Mouse (Mus musculus): ENCODE data around the gene P2ry10b. TPM values are rescaled to one million over a fixed set of nuclear protein-coding genes. Genes with fewer than 3 reads are reported as not detected.
A peak's percentile ranks its signal among the peaks of the same experiment; 100 is the strongest.

Gene P2ry10b
- total RNA-seq (2017), result 27.5 and 29.9 TPM in 2 replicates

DNA sequence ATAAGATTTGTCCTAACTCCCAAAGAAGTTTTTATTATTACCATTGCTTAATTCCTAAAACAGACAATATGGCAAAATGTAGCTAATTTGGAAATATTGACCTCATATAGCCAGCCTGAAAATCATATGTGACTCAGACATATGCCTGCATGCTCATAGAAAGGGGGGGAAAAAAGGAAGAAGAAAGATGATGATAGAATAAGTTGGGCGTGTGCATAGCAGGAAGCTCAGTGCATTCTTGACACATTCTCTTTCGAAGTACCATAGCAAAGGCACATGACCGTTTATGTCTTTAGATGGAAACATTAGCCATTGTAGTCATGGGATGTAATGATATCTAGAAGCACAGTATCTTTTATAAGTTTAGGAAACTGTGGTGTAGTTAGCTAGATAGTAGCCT, at the start of gene P2ry10b:
Gene P2ry10b, plus strand, starts transcription at position 247 of the 400 bp plus-strand sequence.
- ATAC-seq (ENCODE audit: extremely low read depth, insufficient number of reproducible peaks, low FRiP score, poor library complexity, severe bottlenecking), result no peak

DNA sequence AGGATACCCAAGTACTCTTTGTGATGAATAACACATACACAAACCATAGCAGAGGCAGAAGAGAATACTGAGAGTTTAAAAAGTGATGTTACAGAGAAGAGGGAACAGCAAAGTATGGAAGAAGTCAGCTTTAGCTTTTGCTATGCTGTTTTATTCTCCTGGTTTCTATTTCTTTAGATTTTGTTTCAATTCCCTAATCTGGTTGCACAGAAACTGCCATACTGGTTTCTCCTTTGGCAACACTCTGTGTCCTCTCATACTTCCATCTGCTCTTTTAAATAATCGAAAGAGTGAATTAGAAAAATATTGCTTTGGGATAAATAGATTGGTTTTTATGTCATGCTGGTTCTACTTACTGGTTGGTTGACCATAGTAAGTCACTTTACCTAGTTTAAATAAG, 32.4 kb upstream of the P2ry10b start:
- ATAC-seq (ENCODE audit: extremely low read depth, insufficient number of reproducible peaks, low FRiP score, poor library complexity, severe bottlenecking), result no peak

DNA sequence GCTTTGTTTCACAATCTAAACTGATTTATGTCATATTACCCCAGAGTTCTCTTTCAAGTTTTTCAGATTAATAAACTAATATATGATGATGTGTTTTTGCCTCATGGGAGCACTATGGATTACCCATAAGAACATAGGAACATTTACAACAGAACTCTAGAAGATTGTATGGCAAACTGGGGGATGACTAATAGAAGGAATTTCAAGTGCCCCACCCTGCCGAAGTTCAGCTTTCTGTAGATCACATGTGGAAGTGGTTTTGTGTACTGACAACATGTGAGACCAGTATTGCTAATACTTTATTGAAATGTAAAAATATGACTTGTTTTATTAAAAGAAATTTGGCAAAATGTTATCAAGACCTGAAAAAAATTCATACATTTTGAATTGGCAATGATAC, 31.7 kb upstream of the P2ry10b start:
- ATAC-seq (ENCODE audit: extremely low read depth, insufficient number of reproducible peaks, low FRiP score, poor library complexity, severe bottlenecking), result no peak

DNA sequence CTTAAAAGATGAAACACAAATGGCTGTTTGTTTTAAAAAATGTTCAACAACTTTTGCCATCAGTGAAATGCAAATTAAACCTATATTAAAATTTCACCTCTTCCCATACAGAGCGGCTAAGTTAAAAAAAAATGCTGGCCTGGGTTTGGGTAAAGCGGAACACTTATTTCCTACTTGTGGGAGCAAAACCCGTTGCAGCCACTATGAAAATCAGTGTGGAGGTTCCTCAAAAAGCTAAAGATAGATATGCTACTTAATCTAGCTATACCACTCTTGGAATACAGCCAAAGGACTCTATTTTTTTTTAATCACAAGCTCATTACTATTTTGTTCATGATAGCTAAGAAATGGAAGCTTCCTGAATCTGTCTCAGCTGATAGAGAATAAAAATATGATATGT, 5.5 kb upstream of the P2ry10b start:
- ATAC-seq (ENCODE audit: extremely low read depth, insufficient number of reproducible peaks, low FRiP score, poor library complexity, severe bottlenecking), result no peak

DNA sequence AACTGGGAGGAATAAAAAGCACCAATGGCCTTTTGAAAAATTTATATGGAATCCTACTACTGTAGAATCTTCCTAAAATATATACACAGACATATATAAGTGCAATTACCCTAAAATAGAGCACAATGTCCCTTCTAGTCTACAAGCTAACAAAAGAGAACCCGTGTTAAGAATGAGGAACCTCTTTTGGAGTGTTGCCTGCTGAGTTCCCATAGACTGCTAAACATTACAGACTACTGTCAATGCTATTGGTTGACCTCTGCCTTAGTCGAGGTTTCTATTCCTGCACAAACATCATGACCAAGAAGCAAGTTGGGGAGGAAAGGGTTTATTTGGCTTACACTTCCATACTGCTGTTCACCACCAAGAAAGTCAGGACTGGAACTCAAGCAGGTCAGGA, 4.8 kb upstream of the P2ry10b start:
- ATAC-seq (ENCODE audit: extremely low read depth, insufficient number of reproducible peaks, low FRiP score, poor library complexity, severe bottlenecking), result no peak

DNA sequence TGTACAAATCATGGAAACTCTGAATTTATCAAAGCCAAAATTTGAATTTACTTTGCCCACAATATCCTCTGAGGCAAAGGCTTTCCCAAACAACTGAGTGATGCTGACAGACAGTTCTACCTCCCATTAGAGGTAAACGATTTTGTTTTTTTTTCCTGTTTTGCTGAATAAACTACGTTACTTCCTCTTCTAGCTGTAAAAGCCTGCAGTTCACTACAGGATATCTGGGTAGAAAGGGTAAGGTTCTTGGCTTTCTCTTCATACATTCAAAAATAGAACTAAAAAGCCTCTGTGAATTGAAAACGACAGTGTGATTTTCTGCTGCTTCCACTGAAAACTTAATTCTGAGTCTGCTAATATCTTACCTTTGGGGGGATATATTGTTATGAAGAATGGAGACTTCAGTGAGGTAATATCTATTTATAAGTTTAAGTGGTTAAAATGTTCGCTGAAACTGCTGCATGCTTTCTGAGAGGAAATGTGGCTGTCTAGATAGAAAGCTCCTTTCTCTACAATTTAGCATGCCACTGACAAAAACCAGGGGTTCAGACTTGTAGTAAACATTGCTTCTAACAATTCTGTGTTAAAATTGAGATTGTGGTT, 765 bp downstream of the P2ry10b start:
- no peak for ATAC-seq (ENCODE audit: extremely low read depth, insufficient number of reproducible peaks, low FRiP score, poor library complexity, severe bottlenecking)

DNA sequence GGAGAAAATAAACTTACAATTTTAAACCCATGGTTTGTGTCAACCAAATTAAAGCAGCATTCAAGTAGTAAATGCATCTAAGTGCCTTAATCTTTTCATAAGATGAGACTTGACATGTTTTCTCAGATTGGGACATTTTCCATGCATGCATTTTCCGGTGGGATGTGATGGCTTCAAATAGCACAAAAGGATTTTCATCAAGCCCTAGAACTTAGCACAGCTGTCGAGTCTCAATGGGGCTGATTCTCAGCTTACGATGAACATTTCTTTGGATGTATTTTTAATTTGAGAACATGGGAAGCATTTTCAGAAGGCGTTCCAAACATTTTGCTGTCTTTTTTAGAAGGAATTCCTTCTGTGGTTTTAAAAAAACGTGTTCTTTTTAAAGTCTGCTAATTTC, 1.3 kb downstream of the P2ry10b start:
- ATAC-seq (ENCODE audit: extremely low read depth, insufficient number of reproducible peaks, low FRiP score, poor library complexity, severe bottlenecking), result no peak

DNA sequence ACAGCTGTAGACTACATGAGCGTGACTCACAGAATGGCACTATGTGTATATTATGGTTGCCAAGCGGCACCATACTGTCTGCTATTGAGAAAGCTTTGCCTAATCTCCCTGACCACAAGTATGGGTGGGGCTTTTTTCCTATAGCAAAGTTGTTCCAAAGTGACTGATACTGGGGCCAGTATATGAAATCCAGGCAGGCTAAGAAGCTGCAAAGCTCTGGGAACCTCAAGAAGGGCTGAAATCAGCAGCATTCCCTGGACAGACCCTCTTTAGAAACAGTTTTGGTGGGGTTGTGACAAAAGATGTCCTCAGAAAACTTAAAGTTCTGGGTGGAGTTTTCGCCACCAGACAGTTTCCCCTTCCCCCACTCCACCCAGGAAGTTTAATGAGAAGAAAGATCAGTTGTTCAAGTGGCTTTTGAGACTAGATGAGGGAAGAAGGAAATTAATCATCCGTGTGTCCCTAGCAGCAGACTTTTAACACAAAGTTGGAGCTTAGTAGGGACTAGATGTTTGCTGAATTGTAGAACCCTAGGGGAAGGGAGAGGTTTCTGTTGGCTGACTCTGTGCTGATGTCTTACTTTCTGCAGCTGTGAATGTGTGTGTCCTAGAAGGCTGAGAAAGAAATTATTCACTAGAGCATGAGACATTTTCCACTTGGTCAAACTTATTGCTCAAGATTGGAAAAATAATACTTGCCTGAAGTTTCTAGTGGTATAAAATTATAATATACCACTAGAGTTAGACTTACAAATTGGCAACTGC, 2.2 kb downstream of the P2ry10b start:
- ATAC-seq (ENCODE audit: extremely low read depth, insufficient number of reproducible peaks, low FRiP score, poor library complexity, severe bottlenecking), result peak; percentile 90

DNA sequence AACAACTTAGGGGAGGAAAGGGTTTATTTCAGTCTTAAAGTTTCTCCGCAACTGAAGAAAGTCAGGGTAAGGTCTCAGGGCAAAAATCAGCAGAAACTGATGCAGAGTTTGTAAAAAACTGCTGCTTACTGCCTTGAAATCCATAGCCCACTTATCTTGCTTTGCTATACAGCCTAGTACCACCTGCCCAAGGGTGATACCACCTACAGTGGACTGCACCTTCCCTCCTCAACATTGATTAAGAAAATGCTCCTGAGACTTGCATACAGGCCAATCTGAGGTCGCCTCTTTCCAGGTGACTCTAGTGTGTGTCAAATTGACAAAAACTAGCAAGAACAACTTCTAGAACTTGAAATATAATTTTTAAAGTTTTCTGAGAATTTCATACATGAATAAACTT, 7.3 kb downstream of the P2ry10b start:
- ATAC-seq (ENCODE audit: extremely low read depth, insufficient number of reproducible peaks, low FRiP score, poor library complexity, severe bottlenecking), result no peak

DNA sequence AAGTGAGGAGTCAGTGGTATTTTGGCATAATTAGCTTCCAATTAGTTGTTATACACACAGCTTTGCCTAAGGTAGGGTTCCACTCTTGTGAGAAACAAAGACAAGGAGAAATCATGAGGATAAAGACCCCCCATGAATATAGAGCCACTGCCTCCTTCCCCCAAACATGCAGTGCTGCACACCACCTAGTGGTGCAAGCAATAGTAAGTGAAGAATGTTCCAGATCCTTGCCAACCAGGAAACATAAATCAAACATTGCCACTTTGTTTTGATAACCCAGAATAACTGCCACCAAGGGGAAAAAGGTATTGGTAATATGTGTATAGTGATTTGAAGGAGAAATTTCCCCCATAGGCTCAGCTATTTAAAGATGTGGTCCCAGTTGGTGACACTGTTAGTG, 11.8 kb downstream of the P2ry10b start:
- ATAC-seq (ENCODE audit: extremely low read depth, insufficient number of reproducible peaks, low FRiP score, poor library complexity, severe bottlenecking), result no peak

DNA sequence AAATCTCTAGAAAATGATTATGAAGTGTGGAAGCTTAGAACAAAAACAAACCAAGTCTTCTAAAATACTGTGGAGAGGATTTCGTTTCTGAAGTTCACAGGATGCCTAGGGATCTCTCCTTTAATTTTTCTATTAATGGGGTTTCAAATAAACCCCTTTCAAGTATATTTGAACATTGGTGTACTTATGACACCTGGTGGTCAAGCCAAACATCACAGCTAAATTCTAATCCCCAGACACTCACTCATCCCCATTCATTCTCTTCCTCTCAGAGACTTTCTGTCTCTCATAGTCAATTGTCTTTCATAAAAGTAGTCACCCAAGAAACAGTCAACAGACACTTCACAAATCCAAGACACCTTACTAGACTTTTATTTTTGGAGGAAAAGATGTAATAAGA, 19.6 kb downstream of the P2ry10b start:
- ATAC-seq (ENCODE audit: extremely low read depth, insufficient number of reproducible peaks, low FRiP score, poor library complexity, severe bottlenecking), result peak; percentile 58; the same call in 1 of the 2 replicates

DNA sequence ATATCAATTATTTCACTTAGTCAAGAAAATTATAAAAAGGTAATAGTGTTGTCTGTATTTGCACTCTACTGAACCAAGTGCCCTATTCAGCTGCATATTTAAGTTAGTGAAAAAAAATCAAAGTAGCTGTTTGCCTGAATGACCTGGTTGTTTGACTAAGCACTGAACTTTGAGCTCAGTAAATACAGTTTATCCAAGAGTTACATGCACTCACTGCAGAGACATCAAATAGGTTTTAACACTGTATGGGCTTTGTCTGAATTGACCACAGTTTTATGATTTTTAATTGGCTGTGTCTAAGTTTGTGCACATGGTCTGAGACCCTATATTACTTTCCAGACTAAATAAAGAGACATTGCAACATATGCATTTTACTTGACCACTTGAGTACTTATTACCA, 20.4 kb downstream of the P2ry10b start:
- ATAC-seq (ENCODE audit: extremely low read depth, insufficient number of reproducible peaks, low FRiP score, poor library complexity, severe bottlenecking), result no peak

DNA sequence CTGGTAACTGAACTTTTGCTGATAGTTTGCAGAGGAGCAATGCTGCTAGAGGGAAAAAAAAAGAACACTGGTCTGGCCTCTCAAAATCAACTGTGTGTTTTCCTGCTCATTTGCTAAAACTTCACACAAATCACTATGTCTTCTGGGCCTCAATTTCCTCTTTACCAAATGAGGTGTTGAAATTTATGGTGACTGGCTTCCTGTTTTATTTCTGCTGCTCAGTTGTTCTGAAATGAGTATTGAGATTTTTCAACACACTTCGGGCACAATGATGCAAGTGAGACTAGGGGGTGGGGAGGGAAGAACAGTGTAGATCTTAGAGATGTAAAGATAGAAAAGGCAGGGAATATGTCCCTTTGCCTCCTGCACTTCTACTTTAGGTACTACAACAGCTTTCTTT, 30.0 kb downstream of the P2ry10b start:
- peak; percentile 83 for ATAC-seq (ENCODE audit: extremely low read depth, insufficient number of reproducible peaks, low FRiP score, poor library complexity, severe bottlenecking)

DNA sequence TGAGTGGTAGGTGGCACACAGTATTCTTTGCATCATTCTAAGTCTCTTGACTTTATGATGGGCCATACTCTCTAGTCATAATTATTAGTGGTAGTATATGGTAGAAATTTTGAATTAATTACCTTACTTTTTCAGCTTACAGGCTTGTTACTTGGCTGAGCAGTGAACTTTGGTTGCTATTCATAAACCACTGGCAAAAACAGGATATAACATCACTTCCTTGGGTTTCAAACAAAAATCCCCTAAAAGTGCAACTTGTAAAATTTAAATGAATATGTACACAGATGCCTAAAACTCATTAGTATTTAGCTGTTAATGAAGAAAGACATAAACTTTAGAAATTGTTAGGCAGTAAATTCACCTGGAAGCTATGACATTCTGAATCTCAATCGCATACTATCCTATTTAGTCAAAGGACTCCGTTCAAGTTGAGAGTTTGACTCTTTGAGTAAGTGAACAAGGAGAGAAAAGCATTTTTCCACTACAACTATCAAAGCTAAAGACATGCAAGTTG, 68.9 kb downstream of the P2ry10b start:
- peak; percentile 69 for ATAC-seq (ENCODE audit: extremely low read depth, insufficient number of reproducible peaks, low FRiP score, poor library complexity, severe bottlenecking)

Other genes with a start within 250 kb of the P2ry10b start
- not detected in 2 replicates for gene Lpar4, start 228.3 kb upstream of the P2ry10b start, total RNA-seq (2017)
- 191 and 194 TPM in 2 replicates for gene P2ry10, start 60.4 kb upstream of the P2ry10b start, total RNA-seq (2017)
- gene Gpr174, start 107.0 kb downstream of the P2ry10b start, total RNA-seq (2017), result 51.8 and 57.1 TPM in 2 replicates